Mouse (Mus musculus) midbrain, embryonic 13.5 days (tissue): ENCODE measurements around the gene Rbms3. TPM values are rescaled to one million over a fixed set of nuclear protein-coding genes. Genes with fewer than 3 reads are reported as not detected.

Experiments
- ATAC-seq: fragments of 200-750 bp; cut with Nextera tagmentation; 2 replicates; pipeline ENCODE4 v1.8.0; 2017; ENCODE audit warnings: mild to moderate bottlenecking, moderate TSS enrichment, moderate library complexity
- H3K27ac ChIP-seq: fragments of 300-500 bp; sonication (generic); 2 replicates; pipeline ENCODE4 v1.5.1; 2015; ENCODE audit warnings: inconsistent platforms, mild to moderate bottlenecking, moderate library complexity
- H3K27me3 ChIP-seq: fragments of 300-500 bp; sonication (generic); 2 replicates; pipeline ENCODE4 v1.6.1; 2015; ENCODE audit warnings: mild to moderate bottlenecking, inconsistent platforms
- H3K36me3 ChIP-seq: fragments of 300-500 bp; sonication (generic); 2 replicates; pipeline ENCODE4 v1.6.1; 2015; ENCODE audit warnings: mild to moderate bottlenecking, inconsistent platforms
- H3K4me1 ChIP-seq: fragments of 300-500 bp; sonication (generic); replicated peaks from 2 replicates; pipeline ENCODE4 v1.6.1; 2015; ENCODE audit warnings: inconsistent platforms
- H3K4me2 ChIP-seq: fragments of 300-500 bp; sonication (generic); replicated peaks from 2 replicates; pipeline ENCODE4 v1.6.1; 2015; ENCODE audit warnings: moderate library complexity, mild to moderate bottlenecking, inconsistent platforms
- H3K4me3 ChIP-seq: fragments of 300-500 bp; sonication (generic); replicated peaks from 2 replicates; pipeline ENCODE4 v1.5.1; 2015; ENCODE audit warnings: mild to moderate bottlenecking, inconsistent platforms
- H3K9ac ChIP-seq: fragments of 300-500 bp; sonication (generic); replicated peaks from 2 replicates; pipeline ENCODE4 v1.6.1; 2015; ENCODE audit warnings: mild to moderate bottlenecking, inconsistent platforms
- H3K9me3 ChIP-seq: fragments of 300-500 bp; sonication (generic); 2 replicates; pipeline ENCODE4 v1.6.1; 2016; ENCODE audit warnings: mild to moderate bottlenecking, inconsistent platforms
- WGBS: fragments of 180-500 bp; shearing (Covaris S2); methylation state at CpG from one replicate; pipeline ENCODE4 v1.1.7; 2015; 5-methylcytosine and 5-hydroxymethylcytosine counted together
- polyA plus RNA-seq: library from polyadenylated mRNA; unstranded; fragments of >200 nt; fragmentation: Nextera tagmentation; extraction: Ambion mirVana; gene quantifications from 2 replicates; pipeline ENCODE4 v1.2.1, GENCODE M21; 2015

Gene Rbms3
- polyA plus RNA-seq, 1 experiment from 2014 or later, result 30.8 TPM

GRCm38 (mm10) chr9:116809260-116809659 lies 820.5 kb downstream of the Rbms3 start:
- H3K36me3 ChIP-seq, result no peaks in the 10 kb centered on the region
- no peak overlapping the region for H3K9ac ChIP-seq
- ATAC-seq, result no peak
- WGBS, result 87% methylated on average over 5 of the region's 5 CpGs
- no peak overlapping the region for H3K27ac ChIP-seq
- no peaks in the 10 kb centered on the region for H3K9me3 ChIP-seq
- peaks cover 16% of the 10 kb centered on the region for H3K4me1 ChIP-seq
- H3K4me3 ChIP-seq, result no peak overlapping the region
- no peak overlapping the region for H3K4me2 ChIP-seq
- peaks cover 12% of the 10 kb centered on the region; the same call in 1 of the 2 replicates for H3K27me3 ChIP-seq

- Histone ChIP-seq H3K27me3 (peaks cover 12% of the 10 kb centered on the region; the same call in 1 of the 2 replicates), H3K36me3 (no peaks in the 10 kb centered on the region), H3K4me3 (no peak overlapping the region), H3K9ac (no peak overlapping the region), H3K27ac (0 out of 2 replicates have a peak overlapping the region, but pooled peaks have one; percentile 45), H3K9me3 (no peaks in the 10 kb centered on the region), H3K4me2 (no peak overlapping the region), H3K4me1 (peaks cover 16% of the 10 kb centered on the region)
- no peak for ATAC-seq
- WGBS, result 72% methylated on average over 4 of the region's 4 CpGs
Measured at GRCm38 (mm10) chr9:116808401-116808800, 821.3 kb downstream of the Rbms3 start.

- peaks cover 15% of the 10 kb centered on the region; the same call in 1 of the 2 replicates for H3K27me3 ChIP-seq
- no peaks in the 10 kb centered on the region for H3K9me3 ChIP-seq
- H3K4me1 ChIP-seq, result peaks cover 19% of the 10 kb centered on the region
- no peaks in the 10 kb centered on the region for H3K36me3 ChIP-seq
- peak overlapping the region; percentile 45 for H3K27ac ChIP-seq
- ATAC-seq, result peak; percentile 88
- no peak overlapping the region for H3K4me3 ChIP-seq
- 9% methylated on average over 16 of the region's 16 CpGs for WGBS
- peak overlapping the region; percentile 5; the same call in 1 of the 2 replicates for H3K4me2 ChIP-seq
- H3K9ac ChIP-seq, result no peak overlapping the region
Measured at GRCm38 (mm10) chr9:116807166-116808081, 822.3 kb downstream of the Rbms3 start.

GRCm38 (mm10) chr9:116803292-116803731 lies 826.4 kb downstream of the Rbms3 start:
- no peak overlapping the region for H3K4me3 ChIP-seq
- no peaks in the 10 kb centered on the region for H3K36me3 ChIP-seq
- H3K9me3 ChIP-seq, result no peaks in the 10 kb centered on the region
- no peak for ATAC-seq
- no peak overlapping the region for H3K9ac ChIP-seq
- peaks cover 15% of the 10 kb centered on the region; the same call in 1 of the 2 replicates for H3K27me3 ChIP-seq
- no peak overlapping the region for H3K4me2 ChIP-seq
- WGBS, result 68% methylated on average over 3 of the region's 3 CpGs
- H3K27ac ChIP-seq, result no peak overlapping the region
- H3K4me1 ChIP-seq, result peaks cover 19% of the 10 kb centered on the region

- no peak overlapping the region for H3K9ac ChIP-seq
- WGBS, result 79% methylated on average over 7 of the region's 7 CpGs
- H3K9me3 ChIP-seq, result no peaks in the 10 kb centered on the region
- ATAC-seq, result no peak
- H3K4me2 ChIP-seq, result no peak overlapping the region
- H3K4me1 ChIP-seq, result peaks cover 12% of the 10 kb centered on the region
- no peaks in the 10 kb centered on the region for H3K36me3 ChIP-seq
- H3K4me3 ChIP-seq, result no peak overlapping the region
- no peak overlapping the region for H3K27ac ChIP-seq
- H3K27me3 ChIP-seq, result peaks cover 15% of the 10 kb centered on the region; the same call in 1 of the 2 replicates
Measured at GRCm38 (mm10) chr9:116802602-116803001, 827.1 kb downstream of the Rbms3 start.

- ATAC-seq, result no peak
- no peaks in the 10 kb centered on the region for H3K36me3 ChIP-seq
- no peak overlapping the region for H3K4me3 ChIP-seq
- no peaks in the 10 kb centered on the region for H3K27me3 ChIP-seq
- H3K4me2 ChIP-seq, result no peak overlapping the region
- no peaks in the 10 kb centered on the region for H3K4me1 ChIP-seq
- no peak overlapping the region for H3K9ac ChIP-seq
- no peak overlapping the region for H3K27ac ChIP-seq
- 29% methylated on average over 2 of the region's 2 CpGs for WGBS
- no peaks in the 10 kb centered on the region for H3K9me3 ChIP-seq
Measured at GRCm38 (mm10) chr9:116795240-116795955, 834.3 kb downstream of the Rbms3 start.

GRCm38 (mm10) chr9:116791850-116792249 lies 837.9 kb downstream of the Rbms3 start:
- no peak overlapping the region for H3K4me3 ChIP-seq
- no peaks in the 10 kb centered on the region for H3K36me3 ChIP-seq
- no peak overlapping the region for H3K27ac ChIP-seq
- H3K27me3 ChIP-seq, result no peaks in the 10 kb centered on the region
- 0 out of 2 replicates have a peak, but pooled peaks cover 5% of the 10 kb centered on the region for H3K4me1 ChIP-seq
- WGBS, result 90% methylated on average over 7 of the region's 7 CpGs
- no peak for ATAC-seq
- H3K9me3 ChIP-seq, result no peaks in the 10 kb centered on the region
- H3K9ac ChIP-seq, result no peak overlapping the region
- no peak overlapping the region for H3K4me2 ChIP-seq

GRCm38 (mm10) chr9:116786136-116787046 lies 843.3 kb downstream of the Rbms3 start:
- Histone ChIP-seq H3K36me3 (no peaks in the 10 kb centered on the region), H3K27me3 (no peaks in the 10 kb centered on the region), H3K9ac (no peak overlapping the region), H3K4me3 (no peak overlapping the region), H3K4me2 (no peak overlapping the region), H3K9me3 (no peaks in the 10 kb centered on the region), H3K4me1 (0 out of 2 replicates have a peak, but pooled peaks cover 5% of the 10 kb centered on the region), H3K27ac (no peak overlapping the region)
- ATAC-seq, result no peak
- WGBS, result 85% methylated on average over 11 of the region's 11 CpGs

GRCm38 (mm10) chr9:116771820-116772219 lies 857.9 kb downstream of the Rbms3 start:
- Histone ChIP-seq H3K4me1 (peaks cover 16% of the 10 kb centered on the region), H3K4me3 (no peak overlapping the region), H3K9me3 (no peaks in the 10 kb centered on the region), H3K4me2 (no peak overlapping the region), H3K9ac (no peak overlapping the region), H3K27me3 (no peaks in the 10 kb centered on the region), H3K36me3 (no peaks in the 10 kb centered on the region), H3K27ac (no peak overlapping the region)
- 84% methylated on average over 3 of the region's 3 CpGs for WGBS
- no peak for ATAC-seq

- ATAC-seq, result peak; percentile 30; the same call in 1 of the 2 replicates
- 40% methylated on average over 12 of the region's 12 CpGs for WGBS
- H3K27ac ChIP-seq, result peak overlapping the region; percentile 47
- H3K4me3 ChIP-seq, result no peak overlapping the region
- no peaks in the 10 kb centered on the region for H3K36me3 ChIP-seq
- no peak overlapping the region for H3K4me2 ChIP-seq
- peaks cover 13% of the 10 kb centered on the region for H3K4me1 ChIP-seq
- no peak overlapping the region for H3K9ac ChIP-seq
- no peaks in the 10 kb centered on the region for H3K27me3 ChIP-seq
- H3K9me3 ChIP-seq, result no peaks in the 10 kb centered on the region; the same call in 1 of the 2 replicates
Measured at GRCm38 (mm10) chr9:116769358-116770054, 860.2 kb downstream of the Rbms3 start.
